Mouse (Mus musculus) hindbrain, embryonic 14.5 days (tissue): ENCODE data around the gene March11. TPM values are rescaled to one million over a fixed set of nuclear protein-coding genes. Genes with fewer than 3 reads are reported as not detected.

Experiments
- ATAC-seq: fragments of 200-750 bp; cut with Nextera tagmentation; 2 replicates; pipeline ENCODE4 v1.8.0; 2017; ENCODE audit warnings: moderate number of reproducible peaks, mild to moderate bottlenecking, moderate TSS enrichment, moderate library complexity; ENCODE audit not compliant: low FRiP score
- DNase-seq: peaks from one replicate; pipeline ENCODE4 v3.0.0-alpha.2; 2015; ENCODE audit warnings: low spot score
- H3K27ac ChIP-seq: fragments of 300-500 bp; sonication (generic); 2 replicates; pipeline ENCODE4 v1.5.1; 2014; ENCODE audit warnings: mild to moderate bottlenecking, moderate library complexity
- H3K27me3 ChIP-seq: fragments of 300-500 bp; sonication (generic); 2 replicates; pipeline ENCODE4 v1.6.1; 2014; ENCODE audit warnings: mild to moderate bottlenecking, low read length, mixed read lengths; ENCODE audit not compliant: control insufficient read depth, insufficient read depth
- H3K36me3 ChIP-seq: fragments of 300-500 bp; sonication (generic); replicated peaks from 2 replicates; pipeline ENCODE4 v1.6.1; 2014; ENCODE audit not compliant: control insufficient read depth, insufficient read depth
- H3K4me1 ChIP-seq: fragments of 300-500 bp; sonication (generic); replicated peaks from 2 replicates; pipeline ENCODE4 v1.6.1; 2014; ENCODE audit warnings: antibody characterized with exemption, low read length, mixed read lengths; ENCODE audit not compliant: control insufficient read depth, insufficient read depth
- H3K4me2 ChIP-seq: fragments of 300-500 bp; sonication (generic); replicated peaks from 2 replicates; pipeline ENCODE4 v1.6.1; 2014; ENCODE audit warnings: mild to moderate bottlenecking, moderate library complexity
- H3K4me3 ChIP-seq: fragments of 300-500 bp; sonication (generic); replicated peaks from 2 replicates; pipeline ENCODE4 v1.5.1; 2014; ENCODE audit warnings: mild to moderate bottlenecking, low read length
- H3K9ac ChIP-seq: fragments of 300-500 bp; sonication (generic); 2 replicates; pipeline ENCODE4 v1.6.1; 2014
- H3K9me3 ChIP-seq: fragments of 300-500 bp; sonication (generic); 2 replicates; pipeline ENCODE4 v1.6.1; 2016; ENCODE audit warnings: low read length; ENCODE audit not compliant: control insufficient read depth
- WGBS: fragments of 180-500 bp; shearing (Covaris S2); extraction: QIAGEN DNeasy Blood & Tissue Kit; methylation state at CpG from one replicate; pipeline ENCODE4 v1.1.7; 2014; 5-methylcytosine and 5-hydroxymethylcytosine counted together
- polyA plus RNA-seq: library from polyadenylated mRNA; unstranded; fragments of >200 nt; fragmentation: Nextera tagmentation; extraction: Ambion mirVana; gene quantifications from 2 replicates; pipeline ENCODE4 v1.2.1, GENCODE M21; 2014

Gene March11
- polyA plus RNA-seq, 1 experiment from 2014 or later: 16.9 TPM

- Histone ChIP-seq H3K9me3 (no peaks in the 10 kb centered on the region), H3K4me2 (no peak overlapping the region), H3K27ac (no peak overlapping the region), H3K4me1 (no peaks in the 10 kb centered on the region), H3K27me3 (no peaks in the 10 kb centered on the region), H3K36me3 (no peaks in the 10 kb centered on the region), H3K9ac (no peak overlapping the region), H3K4me3 (no peak overlapping the region)
- DNase-seq: no peak
- 77% methylated on average over 1 of the region's 1 CpGs for WGBS
- ATAC-seq: no peak; the same call in 1 of the 2 replicates
Observed at GRCm38 (mm10) chr15:26380844-26381243, 72.0 kb downstream of the March11 start.

- no peaks in the 10 kb centered on the region for H3K9me3 ChIP-seq
- DNase-seq (no peak), ATAC-seq (no peak)
- no peak overlapping the region for H3K4me2 ChIP-seq
- no peaks in the 10 kb centered on the region for H3K36me3 ChIP-seq
- no peaks in the 10 kb centered on the region for H3K4me1 ChIP-seq
- 78% methylated on average over 9 of the region's 9 CpGs for WGBS
- H3K9ac ChIP-seq: no peak overlapping the region
- no peak overlapping the region for H3K27ac ChIP-seq
- no peak overlapping the region for H3K4me3 ChIP-seq
- no peaks in the 10 kb centered on the region for H3K27me3 ChIP-seq
Observed at GRCm38 (mm10) chr15:26390001-26390400, 81.2 kb downstream of the March11 start.

GRCm38 (mm10) chr15:26396556-26396955 is 87.7 kb downstream of the March11 start:
- H3K4me1 ChIP-seq: no peaks in the 10 kb centered on the region
- H3K36me3 ChIP-seq: no peaks in the 10 kb centered on the region
- DNase-seq (no peak), ATAC-seq (no peak)
- WGBS: 93% methylated on average over 2 of the region's 2 CpGs
- H3K4me3 ChIP-seq: no peak overlapping the region
- no peak overlapping the region for H3K27ac ChIP-seq
- no peaks in the 10 kb centered on the region for H3K27me3 ChIP-seq
- no peak overlapping the region for H3K9ac ChIP-seq
- no peaks in the 10 kb centered on the region for H3K9me3 ChIP-seq
- H3K4me2 ChIP-seq: no peak overlapping the region

- Histone ChIP-seq H3K4me3 (no peak overlapping the region), H3K27me3 (no peaks in the 10 kb centered on the region), H3K9me3 (no peaks in the 10 kb centered on the region), H3K4me1 (no peaks in the 10 kb centered on the region), H3K4me2 (no peak overlapping the region), H3K36me3 (no peaks in the 10 kb centered on the region), H3K27ac (no peak overlapping the region), H3K9ac (no peak overlapping the region)
- WGBS: 91% methylated on average over 3 of the region's 3 CpGs
- DNase-seq (no peak), ATAC-seq (no peak)
Observed at GRCm38 (mm10) chr15:26425284-26425683, 116.4 kb downstream of the March11 start.

GRCm38 (mm10) chr15:26426231-26426630 is 117.4 kb downstream of the March11 start:
- DNase-seq: no peak
- H3K4me1 ChIP-seq: no peaks in the 10 kb centered on the region
- H3K9ac ChIP-seq: no peak overlapping the region
- no peak for ATAC-seq
- no peak overlapping the region for H3K27ac ChIP-seq
- H3K27me3 ChIP-seq: no peaks in the 10 kb centered on the region
- H3K36me3 ChIP-seq: no peaks in the 10 kb centered on the region
- no peak overlapping the region for H3K4me2 ChIP-seq
- no peak overlapping the region for H3K4me3 ChIP-seq
- no peaks in the 10 kb centered on the region for H3K9me3 ChIP-seq

- ATAC-seq (no peak), DNase-seq (no peak)
- no peaks in the 10 kb centered on the region for H3K9me3 ChIP-seq
- H3K27me3 ChIP-seq: no peaks in the 10 kb centered on the region
- H3K9ac ChIP-seq: no peak overlapping the region
- H3K36me3 ChIP-seq: no peaks in the 10 kb centered on the region
- H3K4me3 ChIP-seq: no peak overlapping the region
- 89% methylated on average over 2 of the region's 2 CpGs for WGBS
- H3K4me2 ChIP-seq: no peak overlapping the region
- no peak overlapping the region for H3K27ac ChIP-seq
- H3K4me1 ChIP-seq: no peaks in the 10 kb centered on the region
Observed at GRCm38 (mm10) chr15:26430565-26430964, 121.7 kb downstream of the March11 start.

GRCm38 (mm10) chr15:26432676-26433075 is 123.8 kb downstream of the March11 start:
- no peaks in the 10 kb centered on the region for H3K4me1 ChIP-seq
- ATAC-seq (no peak), DNase-seq (no peak)
- no peak overlapping the region for H3K4me2 ChIP-seq
- no peak overlapping the region for H3K9ac ChIP-seq
- H3K4me3 ChIP-seq: no peak overlapping the region
- 85% methylated on average over 2 of the region's 2 CpGs for WGBS
- no peaks in the 10 kb centered on the region for H3K36me3 ChIP-seq
- no peaks in the 10 kb centered on the region for H3K9me3 ChIP-seq
- no peak overlapping the region for H3K27ac ChIP-seq
- no peaks in the 10 kb centered on the region for H3K27me3 ChIP-seq

GRCm38 (mm10) chr15:26435725-26436124 is 126.9 kb downstream of the March11 start:
- Histone ChIP-seq H3K4me2 (no peak overlapping the region), H3K9ac (no peak overlapping the region), H3K9me3 (no peaks in the 10 kb centered on the region), H3K4me3 (no peak overlapping the region), H3K4me1 (no peaks in the 10 kb centered on the region), H3K27ac (no peak overlapping the region), H3K36me3 (no peaks in the 10 kb centered on the region), H3K27me3 (no peaks in the 10 kb centered on the region)
- 88% methylated on average over 7 of the region's 7 CpGs for WGBS
- ATAC-seq (no peak), DNase-seq (no peak)

- Histone ChIP-seq H3K36me3 (no peaks in the 10 kb centered on the region), H3K9me3 (no peaks in the 10 kb centered on the region), H3K4me3 (no peak overlapping the region), H3K4me2 (no peak overlapping the region), H3K4me1 (no peaks in the 10 kb centered on the region), H3K9ac (no peak overlapping the region), H3K27ac (no peak overlapping the region), H3K27me3 (no peaks in the 10 kb centered on the region)
- WGBS: 63% methylated on average over 2 of the region's 2 CpGs
- ATAC-seq (no peak), DNase-seq (no peak)
Observed at GRCm38 (mm10) chr15:26437113-26437512, 128.3 kb downstream of the March11 start.
